Mouse (Mus musculus) layer of hippocampus, postnatal 36 days (tissue): ENCODE data around the gene Dek. TPM values are rescaled to one million over a fixed set of nuclear protein-coding genes. Genes with fewer than 3 reads are reported as not detected.

Experiments used
- DNase-seq, 2 experiments: peaks; one replicate each; pipeline ENCODE4 v3.0.0; 2022
- total RNA-seq, 2 experiments: library from RNA; stranded (reverse); gene quantifications; 2 replicates each; pipeline ENCODE4 v1.2.3; 2021

Dek gene
- total RNA-seq, 2 experiments from 2014 or later = 45.2 to 48.0 TPM

GRCm38 (mm10) chr13:47053971-47054370, 52.0 kb downstream of the Dek start:
- no peak for DNase-seq

- no peak for DNase-seq
Measured at GRCm38 (mm10) chr13:47050009-47050408, 56.0 kb downstream of the Dek start.

GRCm38 (mm10) chr13:47047996-47048395, 58.0 kb downstream of the Dek start:
- no peak for DNase-seq

GRCm38 (mm10) chr13:47044617-47044947, 61.4 kb downstream of the Dek start, which contains the start of gene Tpmt:
TSS of gene Tpmt (minus strand) at chr13:47044737.
- DNase-seq = no peak

GRCm38 (mm10) chr13:47043833-47044616, 62.0 kb downstream of the Dek start:
- DNase-seq = no peak

GRCm38 (mm10) chr13:47043030-47043680, 62.8 kb downstream of the Dek start, which contains the start of gene Kdm1b:
TSS of gene Kdm1b (plus strand) at chr13:47043499.
- peak; percentile 98 to 99 for DNase-seq

GRCm38 (mm10) chr13:47042024-47042633, 63.9 kb downstream of the Dek start:
- no peak for DNase-seq

GRCm38 (mm10) chr13:47040061-47040460, 65.9 kb downstream of the Dek start:
- DNase-seq = no peak

GRCm38 (mm10) chr13:47037946-47038345, 68.1 kb downstream of the Dek start:
- no peak for DNase-seq

Other genes with a start within 250 kb of the Dek start
- 10 to 100 TPM; 17.8 to 19.0 TPM for gene Kif13a, start 176.3 kb downstream of the Dek start, total RNA-seq
- 10 to 100 TPM; 18.9 to 19.5 TPM for gene Nhlrc1, start 91.4 kb downstream of the Dek start, total RNA-seq
- 10 to 100 TPM in 1 of 2 experiments, 1 to 10 TPM in 1; 9.5 to 10.1 TPM for gene Kdm1b, start 62.7 kb downstream of the Dek start, total RNA-seq
- gene Tpmt, start 61.5 kb downstream of the Dek start, total RNA-seq = 10 to 100 TPM in 1 of 2 experiments, 1 to 10 TPM in 1; 8.4 to 11.8 TPM
- gene Rnf144b, start 16.5 kb upstream of the Dek start, total RNA-seq = 10 to 100 TPM; 10.6 to 11.0 TPM